Mouse (Mus musculus): Measurements from ENCODE around the gene Parp14. TPM values are rescaled to one million over a fixed set of nuclear protein-coding genes. Genes with fewer than 3 reads are reported as not detected.

Parp14 gene
- polyA plus RNA-seq, 1 experiment from 2014 or later: 0.34 TPM

DNA sequence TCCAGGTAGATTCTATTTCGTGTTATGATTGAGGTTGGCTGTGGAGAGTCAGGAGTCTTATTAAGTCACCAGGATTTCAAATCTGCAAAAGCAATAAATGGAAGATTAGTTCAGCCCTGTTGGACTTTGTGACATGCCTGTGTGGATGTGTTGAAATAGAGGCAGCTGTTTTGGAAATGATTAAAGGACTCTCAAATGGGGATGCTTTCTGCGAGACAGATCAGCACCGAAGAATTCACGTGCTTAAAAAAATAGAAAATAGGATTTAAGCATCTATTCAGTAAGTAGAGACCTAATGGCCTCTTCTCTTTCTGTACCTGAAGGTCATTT, 63.7 kb downstream of the Parp14 start:
- WGBS: 73% methylated on average over 4 of the region's 4 CpGs
- no peak overlapping the region for H3K27ac ChIP-seq (replicated peaks)
- H3K9me3 ChIP-seq: no peaks in the 10 kb centered on the region
- ATAC-seq (ENCODE audit: low FRiP score, low read depth): no peak
- no peak overlapping the region for H3K9ac ChIP-seq
- H3K4me1 ChIP-seq (replicated peaks): no peaks in the 10 kb centered on the region
- H3K4me3 ChIP-seq: no peak overlapping the region
- H3K27me3 ChIP-seq: no peaks in the 10 kb centered on the region
- no peak overlapping the region for H3K4me2 ChIP-seq
- H3K36me3 ChIP-seq: no peaks in the 10 kb centered on the region

DNA sequence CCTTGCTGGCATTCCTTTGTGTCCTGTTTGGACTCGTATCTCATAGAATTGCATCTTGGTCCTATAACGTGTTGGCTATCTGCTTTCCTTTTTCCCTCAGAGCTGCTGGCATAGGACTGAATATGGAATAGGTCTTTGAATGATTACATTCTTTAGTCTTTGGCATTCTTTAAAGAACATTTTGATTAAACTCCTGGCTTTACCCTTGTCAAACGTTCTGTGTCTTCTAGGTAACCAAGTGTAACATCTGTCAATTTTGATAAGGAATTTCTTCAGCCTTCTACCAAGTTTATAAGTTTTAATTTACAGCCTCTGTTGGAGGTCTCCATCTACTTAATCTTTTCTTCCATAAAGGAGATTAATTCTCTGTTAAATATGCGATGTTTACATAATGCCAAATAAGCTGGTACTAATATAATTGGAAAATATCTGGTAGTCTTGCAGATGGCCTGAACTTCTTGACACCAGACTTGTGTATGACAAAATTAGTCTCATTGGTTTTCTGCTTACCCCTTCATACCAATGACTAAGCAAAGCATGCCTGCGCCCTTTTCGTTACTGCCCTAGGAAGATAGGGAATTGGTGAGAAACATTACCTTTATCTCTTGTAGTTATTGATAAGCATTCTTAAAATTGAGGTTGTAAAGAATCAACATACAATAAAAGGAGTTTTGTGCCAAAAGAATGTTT, 64.2 kb downstream of the Parp14 start:
- Histone ChIP-seq H3K27ac (replicated peaks) (no peak overlapping the region), H3K4me2 (no peak overlapping the region), H3K27me3 (no peaks in the 10 kb centered on the region), H3K36me3 (no peaks in the 10 kb centered on the region), H3K9ac (no peak overlapping the region), H3K4me1 (replicated peaks) (no peaks in the 10 kb centered on the region), H3K4me3 (no peak overlapping the region), H3K9me3 (no peaks in the 10 kb centered on the region)
- no peak for ATAC-seq (ENCODE audit: low FRiP score, low read depth)
- 84% methylated on average over 6 of the region's 6 CpGs for whole genome bisulfite sequencing

DNA sequence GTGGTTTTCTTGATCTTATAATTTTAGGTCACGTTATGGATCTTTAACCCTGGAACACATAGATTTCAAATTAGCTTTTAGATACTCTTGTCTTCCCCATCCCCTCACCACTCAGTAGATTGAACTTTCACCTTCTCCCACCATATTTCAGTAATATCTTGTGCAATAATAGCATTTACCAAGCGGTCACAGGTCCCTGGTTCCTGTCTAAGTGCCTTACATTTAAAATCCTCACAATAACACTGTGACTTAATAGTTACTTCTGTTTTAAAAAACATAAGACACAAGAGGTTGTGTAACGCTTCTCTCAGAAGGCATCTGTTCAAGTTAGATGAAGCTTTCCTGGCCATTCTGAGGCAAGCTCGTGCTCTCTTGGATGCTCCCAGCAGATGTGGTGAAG, 67.6 kb downstream of the Parp14 start:
- Histone ChIP-seq H3K9ac (no peak overlapping the region), H3K4me1 (replicated peaks) (no peaks in the 10 kb centered on the region), H3K36me3 (peaks cover 5% of the 10 kb centered on the region; the same call in 1 of the 2 replicates), H3K4me3 (no peak overlapping the region), H3K27ac (replicated peaks) (no peak overlapping the region), H3K27me3 (no peaks in the 10 kb centered on the region), H3K9me3 (no peaks in the 10 kb centered on the region), H3K4me2 (no peak overlapping the region)
- ATAC-seq (ENCODE audit: low FRiP score, low read depth): no peak
- 93% methylated on average over 4 of the region's 4 CpGs for WGBS

DNA sequence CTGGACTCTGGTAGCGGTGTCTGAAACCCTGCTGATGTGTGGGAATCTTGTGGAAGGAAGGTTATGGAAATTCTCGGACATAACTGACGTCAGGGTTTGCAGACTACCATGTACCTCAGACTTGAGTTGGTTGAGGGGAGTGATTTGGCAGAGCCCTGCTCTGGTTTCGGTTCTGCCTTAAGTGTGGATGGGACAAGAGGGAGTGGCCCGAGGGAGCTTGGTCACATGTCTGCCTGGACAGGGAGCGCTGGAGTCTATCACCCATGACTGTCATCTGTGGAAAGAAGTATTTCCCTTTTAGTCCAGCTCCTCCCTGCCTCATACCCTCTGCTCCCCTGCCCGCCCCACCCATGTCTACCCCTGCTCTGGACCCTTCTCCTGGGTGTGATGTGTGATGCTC, 69.2 kb downstream of the Parp14 start:
- Histone ChIP-seq H3K36me3 (peaks cover 10% of the 10 kb centered on the region; the same call in 1 of the 2 replicates), H3K4me1 (replicated peaks) (no peaks in the 10 kb centered on the region), H3K27ac (replicated peaks) (no peak overlapping the region), H3K9me3 (no peaks in the 10 kb centered on the region), H3K9ac (no peak overlapping the region), H3K4me3 (no peak overlapping the region), H3K27me3 (no peaks in the 10 kb centered on the region), H3K4me2 (no peak overlapping the region)
- no peak for ATAC-seq (ENCODE audit: low FRiP score, low read depth)
- WGBS: 96% methylated on average over 7 of the region's 7 CpGs

DNA sequence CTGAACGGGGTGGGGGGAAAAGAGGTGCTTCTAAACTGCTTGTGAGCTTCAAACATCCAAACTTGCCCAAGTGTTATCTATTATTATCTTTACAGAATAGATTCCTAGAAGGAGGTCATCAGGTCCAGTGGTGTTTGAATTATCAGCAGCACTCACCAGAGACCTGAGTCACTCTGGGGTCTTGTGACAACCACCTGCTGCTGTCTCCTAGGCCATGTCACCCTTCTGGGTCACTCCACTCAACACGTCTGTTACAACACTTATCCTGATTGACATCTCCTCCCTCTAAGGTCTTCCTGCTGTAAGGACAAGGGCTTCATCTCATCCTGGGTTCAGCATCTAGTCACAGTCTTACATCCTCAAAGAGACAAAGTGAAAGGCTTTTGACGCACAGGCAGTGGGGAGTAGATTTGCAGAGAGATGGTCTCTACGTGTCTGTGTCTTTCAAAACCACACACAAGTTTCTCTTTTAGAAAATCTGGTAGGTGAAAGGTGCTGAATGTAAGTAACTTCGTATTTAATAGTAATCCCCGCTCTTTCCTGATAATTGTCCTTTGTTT, 79.3 kb downstream of the Parp14 start:
- ATAC-seq (ENCODE audit: low FRiP score, low read depth): no peak
- WGBS: 77% methylated on average over 6 of the region's 6 CpGs

DNA sequence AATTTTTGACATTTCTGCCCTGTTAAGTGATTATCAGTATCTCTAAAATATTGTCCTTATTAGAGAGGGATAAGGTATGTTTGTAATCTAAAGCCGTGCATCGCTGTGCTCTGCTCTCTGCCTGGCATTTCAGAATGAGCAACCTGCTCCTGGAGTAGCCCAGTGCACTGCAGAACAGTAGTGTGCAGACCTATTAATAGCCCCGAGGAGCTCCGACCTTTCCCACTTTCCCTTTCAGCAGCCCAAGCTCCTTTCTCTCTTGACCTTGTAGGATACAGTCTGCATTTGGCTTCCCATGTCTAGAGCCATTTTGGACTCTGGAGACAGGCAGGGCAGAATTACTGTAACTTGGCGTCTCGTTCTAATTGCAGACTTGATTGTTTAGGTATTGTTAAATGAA, 83.0 kb downstream of the Parp14 start:
- Histone ChIP-seq H3K4me1 (replicated peaks) (no peaks in the 10 kb centered on the region), H3K9me3 (no peaks in the 10 kb centered on the region), H3K27ac (replicated peaks) (no peak overlapping the region), H3K4me2 (no peak overlapping the region), H3K9ac (no peak overlapping the region), H3K4me3 (no peak overlapping the region), H3K36me3 (peaks cover 10% of the 10 kb centered on the region; the same call in 1 of the 2 replicates), H3K27me3 (no peaks in the 10 kb centered on the region)
- WGBS: 88% methylated on average over 6 of the region's 6 CpGs
- ATAC-seq (ENCODE audit: low FRiP score, low read depth): no peak

More for the DNA sequence above, 79.3 kb downstream of the Parp14 start:
- no peaks in the 10 kb centered on the region for H3K27me3 ChIP-seq
- no peak overlapping the region for H3K4me2 ChIP-seq
- H3K4me1 ChIP-seq (replicated peaks): no peaks in the 10 kb centered on the region
- no peaks in the 10 kb centered on the region for H3K9me3 ChIP-seq
- H3K36me3 ChIP-seq: peaks cover 10% of the 10 kb centered on the region; the same call in 1 of the 2 replicates
- no peak overlapping the region for H3K4me3 ChIP-seq
- H3K27ac ChIP-seq (replicated peaks): no peak overlapping the region
- H3K9ac ChIP-seq: no peak overlapping the region

DNA sequence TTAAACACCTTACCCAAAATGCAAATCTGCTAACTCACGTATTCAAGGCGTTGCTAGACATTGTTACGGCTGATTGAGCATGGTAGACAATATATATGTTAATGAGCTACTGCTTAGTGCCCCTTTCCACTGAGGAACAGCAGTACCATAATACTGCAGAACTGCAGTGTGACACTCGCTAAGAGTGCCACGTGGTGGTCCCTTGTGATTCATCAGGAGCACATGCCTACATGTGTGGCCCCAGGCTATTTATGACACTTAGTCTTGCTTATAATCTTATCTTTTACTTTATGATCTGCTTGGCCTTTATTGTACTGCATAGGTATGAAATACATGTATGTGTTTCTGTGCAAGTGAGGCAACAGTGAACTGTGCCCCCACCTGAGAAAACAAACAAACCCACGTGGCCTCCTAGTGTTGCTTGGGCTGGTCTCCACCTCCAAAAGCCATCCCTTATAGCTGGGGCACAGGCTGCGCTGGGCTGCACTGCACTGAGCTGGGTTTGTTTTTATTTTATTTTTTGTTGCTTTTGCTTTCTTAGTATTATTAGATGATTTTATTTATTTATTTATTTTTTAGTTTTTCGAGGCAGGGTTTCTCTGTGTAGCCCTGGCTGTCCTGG, 83.7 kb downstream of the Parp14 start:
- no peak overlapping the region for H3K4me2 ChIP-seq
- no peak overlapping the region for H3K27ac ChIP-seq (replicated peaks)
- H3K9me3 ChIP-seq: no peaks in the 10 kb centered on the region
- no peak overlapping the region for H3K4me3 ChIP-seq
- WGBS: 42% methylated on average over 8 of the region's 8 CpGs
- no peaks in the 10 kb centered on the region for H3K4me1 ChIP-seq (replicated peaks)
- ATAC-seq (ENCODE audit: low FRiP score, low read depth): no peak
- H3K9ac ChIP-seq: no peak overlapping the region
- H3K36me3 ChIP-seq: peaks cover 10% of the 10 kb centered on the region; the same call in 1 of the 2 replicates
- no peaks in the 10 kb centered on the region for H3K27me3 ChIP-seq

DNA sequence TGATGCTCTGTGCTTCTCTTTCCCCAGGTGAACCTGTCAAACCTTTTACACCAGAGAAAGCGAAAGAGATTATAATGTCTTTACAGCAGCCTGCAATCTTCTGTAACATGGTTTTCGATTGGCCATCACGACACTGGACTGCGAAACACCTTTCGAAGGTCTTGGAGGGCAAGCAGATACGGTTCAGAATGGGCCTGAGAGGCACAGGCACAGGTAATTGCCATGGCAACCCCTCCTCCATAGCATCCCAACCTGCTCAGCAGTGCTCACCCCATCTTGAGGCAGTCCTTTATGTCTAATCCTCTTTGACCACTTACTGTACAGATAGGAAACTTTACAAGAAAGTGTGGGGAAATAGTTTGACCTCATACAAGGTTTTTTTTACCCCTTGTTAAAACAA, 84.2 kb downstream of the Parp14 start:
- Histone ChIP-seq H3K4me2 (no peak overlapping the region), H3K4me3 (no peak overlapping the region), H3K9me3 (no peaks in the 10 kb centered on the region), H3K27ac (replicated peaks) (no peak overlapping the region), H3K9ac (no peak overlapping the region), H3K27me3 (no peaks in the 10 kb centered on the region), H3K36me3 (peaks cover 10% of the 10 kb centered on the region; the same call in 1 of the 2 replicates), H3K4me1 (replicated peaks) (no peaks in the 10 kb centered on the region)
- WGBS: 76% methylated on average over 6 of the region's 6 CpGs
- no peak for ATAC-seq (ENCODE audit: low FRiP score, low read depth)

DNA sequence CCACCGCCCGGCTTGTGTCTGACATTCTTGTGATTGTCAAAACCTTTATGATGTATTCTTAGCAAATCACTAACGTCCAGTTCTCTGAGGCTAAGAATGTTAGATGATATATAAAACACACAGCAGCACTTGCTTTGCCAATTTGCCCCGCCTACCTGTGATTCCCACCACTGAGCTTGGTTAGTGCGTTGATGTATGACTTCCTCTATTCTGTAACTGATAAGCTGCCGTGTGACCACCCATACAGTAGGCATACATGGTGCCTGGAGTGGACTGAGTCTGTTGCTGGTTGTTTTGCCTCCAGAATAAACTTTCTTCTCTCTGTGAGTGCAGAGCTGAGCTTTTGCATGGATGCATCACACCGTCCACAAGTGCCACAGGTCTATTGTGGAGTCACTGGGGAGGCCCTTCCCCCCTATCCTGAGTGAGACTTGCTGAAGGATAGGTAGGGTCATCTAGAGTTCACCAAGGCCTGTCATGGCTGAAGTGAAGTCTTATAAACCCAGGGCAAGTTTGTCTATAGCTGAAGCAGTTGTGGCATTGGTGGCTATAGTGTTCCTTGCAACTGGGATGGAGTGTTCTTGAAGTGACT, 87.1 kb downstream of the Parp14 start:
- Histone ChIP-seq H3K36me3 (0 out of 2 replicates have a peak, but pooled peaks cover 6% of the 10 kb centered on the region), H3K9me3 (no peaks in the 10 kb centered on the region), H3K4me3 (no peak overlapping the region), H3K27me3 (no peaks in the 10 kb centered on the region), H3K4me2 (no peak overlapping the region), H3K4me1 (replicated peaks) (no peaks in the 10 kb centered on the region), H3K27ac (replicated peaks) (no peak overlapping the region), H3K9ac (no peak overlapping the region)
- WGBS: 86% methylated on average over 7 of the region's 7 CpGs
- ATAC-seq (ENCODE audit: low FRiP score, low read depth): no peak

DNA sequence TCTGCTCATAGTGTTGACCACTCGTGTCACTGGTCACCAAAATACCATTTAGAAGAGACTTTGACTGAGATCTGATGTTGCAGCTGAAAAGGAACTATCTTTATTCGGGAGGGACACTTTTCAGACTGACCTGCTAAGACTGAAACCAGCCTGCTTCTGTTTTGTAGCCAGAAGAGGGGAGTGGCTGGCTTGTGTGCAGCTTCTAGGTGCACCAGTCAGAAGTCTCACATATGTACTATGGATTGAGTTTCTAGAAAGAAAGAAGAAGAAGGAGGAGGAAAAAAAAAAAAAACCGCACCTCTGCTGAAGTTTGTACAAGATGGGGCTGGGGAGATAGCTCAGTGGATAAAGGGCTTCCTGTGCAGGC, 88.2 kb downstream of the Parp14 start:
- no peaks in the 10 kb centered on the region for H3K27me3 ChIP-seq
- H3K4me3 ChIP-seq: no peak overlapping the region
- no peak for ATAC-seq (ENCODE audit: low FRiP score, low read depth)
- no peaks in the 10 kb centered on the region for H3K4me1 ChIP-seq (replicated peaks)
- H3K36me3 ChIP-seq: no peaks in the 10 kb centered on the region
- H3K27ac ChIP-seq (replicated peaks): no peak overlapping the region
- H3K9me3 ChIP-seq: no peaks in the 10 kb centered on the region
- 88% methylated on average over 3 of the region's 3 CpGs for WGBS
- no peak overlapping the region for H3K9ac ChIP-seq
- H3K4me2 ChIP-seq: no peak overlapping the region
